Mouse (Mus musculus): ENCODE results near the gene Tnip1. TPM values are rescaled to one million over a fixed set of nuclear protein-coding genes. Genes with fewer than 3 reads are reported as not detected.

Tnip1 gene
- polyA plus RNA-seq, 1 experiment from 2014 or later = 17.6 TPM

DNA sequence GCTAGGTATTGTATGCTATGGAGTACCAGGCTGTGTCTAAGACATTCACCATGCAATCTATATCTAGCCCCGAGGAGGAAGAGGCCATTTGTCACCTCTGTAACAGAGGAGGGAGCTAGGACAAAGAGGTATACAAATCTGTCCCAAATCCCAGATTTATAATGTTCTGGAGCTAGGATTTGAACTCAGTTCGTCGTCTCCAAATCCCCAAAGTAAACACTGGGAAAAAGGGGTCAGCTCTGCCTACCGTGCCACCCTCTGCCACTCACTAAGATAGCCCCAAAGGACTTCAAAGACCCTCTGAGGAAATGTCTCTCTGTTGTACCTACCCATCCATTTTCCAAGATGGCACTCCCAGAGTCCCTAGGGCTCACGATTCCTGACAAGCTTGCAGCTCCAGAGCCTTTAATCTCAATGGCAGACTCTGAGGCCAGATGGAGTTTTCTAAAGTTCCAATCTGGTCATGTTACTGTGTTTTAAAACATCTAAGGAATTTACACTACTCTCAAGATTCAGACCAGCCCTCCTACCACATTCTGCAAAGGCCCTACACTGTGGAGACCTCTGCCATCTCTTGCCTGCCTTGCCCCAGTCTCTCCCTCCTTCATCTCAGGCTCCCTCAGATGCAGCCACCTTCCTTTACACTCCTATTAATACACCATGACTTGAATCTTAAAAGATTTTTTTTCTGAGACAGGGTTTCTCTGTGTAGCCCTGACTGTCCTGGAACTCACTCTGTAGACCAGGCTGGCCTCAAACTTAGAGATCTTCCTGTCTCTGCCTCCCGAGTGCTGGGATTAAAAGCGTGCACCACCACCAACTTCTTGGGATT is 50.8 kb downstream of the Tnip1 start:
- no peak overlapping the region for H3K9ac ChIP-seq (replicated peaks; ENCODE audit: low read depth)
- no peak for TF ChIP-seq EP300 (IDR thresholded peaks at IDR 0.05)
- no peak for TF ChIP-seq CTCF (IDR thresholded peaks at IDR 0.05)
- no peak overlapping the region for H3K4me3 ChIP-seq (ENCODE audit: low read depth, low read length)
- H3K4me2 ChIP-seq (replicated peaks; ENCODE audit: low read depth, low read length) = no peak overlapping the region
- no peak; the same call in 1 of the 2 replicates for ATAC-seq
- H3K9me3 ChIP-seq (ENCODE audit: low read length) = no peaks in the 10 kb centered on the region
- 78% methylated on average over 7 of the region's 7 CpGs for WGBS
- H3K27me3 ChIP-seq (replicated peaks; ENCODE audit: insufficient read depth, low read length) = no peaks in the 10 kb centered on the region
- H3K27ac ChIP-seq (ENCODE audit: low read length) = no peak overlapping the region
- peaks cover 56% of the 10 kb centered on the region for H3K36me3 ChIP-seq (ENCODE audit: insufficient read depth, low read length)
- no peaks in the 10 kb centered on the region for H3K4me1 ChIP-seq (ENCODE audit: insufficient read depth, low read depth, low read length)
- DNase-seq (ENCODE audit: low spot score) = no peak

DNA sequence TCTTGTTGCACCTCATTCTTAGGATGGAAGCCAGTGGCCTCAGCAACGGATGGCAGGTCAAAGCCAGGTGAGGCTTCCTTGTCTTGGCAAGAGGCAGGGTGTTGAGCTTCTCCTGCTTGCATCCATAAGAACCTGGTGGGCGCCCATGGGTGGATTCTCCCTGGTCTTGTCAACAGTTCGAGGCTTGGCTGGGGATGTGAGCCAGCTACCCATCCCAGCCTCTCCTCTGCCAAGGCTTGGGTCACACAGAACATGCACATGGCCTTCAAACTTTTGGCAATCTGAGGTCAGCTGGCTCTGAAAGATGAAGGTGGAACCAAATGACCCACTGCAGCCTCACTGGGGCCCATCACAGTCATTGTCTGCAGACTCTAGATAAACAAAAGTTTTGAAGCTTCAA is 51.5 kb downstream of the Tnip1 start:
- Histone ChIP-seq H3K4me3 (ENCODE audit: low read depth, low read length) (no peak overlapping the region), H3K9ac (replicated peaks; ENCODE audit: low read depth) (no peak overlapping the region), H3K4me2 (replicated peaks; ENCODE audit: low read depth, low read length) (no peak overlapping the region), H3K4me1 (ENCODE audit: insufficient read depth, low read depth, low read length) (peaks cover 3% of the 10 kb centered on the region; the same call in 1 of the 2 replicates), H3K27me3 (replicated peaks; ENCODE audit: insufficient read depth, low read length) (no peaks in the 10 kb centered on the region), H3K9me3 (ENCODE audit: low read length) (no peaks in the 10 kb centered on the region), H3K27ac (ENCODE audit: low read length) (no peak overlapping the region), H3K36me3 (ENCODE audit: insufficient read depth, low read length) (peaks cover 52% of the 10 kb centered on the region)
- WGBS = 87% methylated on average over 3 of the region's 3 CpGs
- ATAC-seq = no peak
- no peak for DNase-seq (ENCODE audit: low spot score)
- TF ChIP-seq EP300 (IDR thresholded peaks at IDR 0.05) = no peak
- TF ChIP-seq CTCF (IDR thresholded peaks at IDR 0.05) = no peak

DNA sequence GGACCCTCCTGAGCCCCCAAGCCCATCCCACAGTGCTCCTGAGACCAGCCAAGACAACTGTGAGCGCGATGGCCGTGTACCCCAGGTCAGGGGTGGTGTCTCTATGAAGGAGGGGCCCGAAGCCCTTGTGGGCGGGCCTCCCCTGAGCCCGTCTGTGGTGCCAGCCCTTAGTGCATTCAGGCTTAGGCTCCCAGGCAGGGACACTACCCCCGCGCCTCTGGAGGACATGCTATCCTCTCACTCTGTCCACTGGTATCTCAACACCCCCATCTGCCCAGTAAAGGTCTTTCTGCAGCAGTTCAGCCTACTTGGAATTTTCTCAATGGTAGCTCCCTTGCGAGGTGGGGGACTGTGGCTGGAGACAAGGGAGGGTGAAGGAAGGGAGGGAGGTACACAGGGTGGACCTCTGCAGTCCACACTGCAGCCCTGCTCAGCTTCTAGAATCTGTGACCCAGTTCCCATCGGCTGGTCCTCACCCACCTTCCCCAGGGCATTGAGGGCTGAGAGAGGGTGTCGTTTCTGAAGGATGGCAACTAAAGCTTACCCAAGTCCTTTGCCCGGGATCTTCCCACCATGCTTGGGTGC is 52.5 kb downstream of the Tnip1 start:
- DNase-seq (ENCODE audit: low spot score) = no peak
- no peak overlapping the region for H3K27ac ChIP-seq (ENCODE audit: low read length)
- TF ChIP-seq CTCF (IDR thresholded peaks at IDR 0.05) = no peak
- no peak for TF ChIP-seq EP300 (IDR thresholded peaks at IDR 0.05)
- no peaks in the 10 kb centered on the region for H3K9me3 ChIP-seq (ENCODE audit: low read length)
- H3K9ac ChIP-seq (replicated peaks; ENCODE audit: low read depth) = no peak overlapping the region
- peaks cover 49% of the 10 kb centered on the region for H3K36me3 ChIP-seq (ENCODE audit: insufficient read depth, low read length)
- ATAC-seq = no peak
- peaks cover 3% of the 10 kb centered on the region; the same call in 1 of the 2 replicates for H3K4me1 ChIP-seq (ENCODE audit: insufficient read depth, low read depth, low read length)
- no peaks in the 10 kb centered on the region for H3K27me3 ChIP-seq (replicated peaks; ENCODE audit: insufficient read depth, low read length)
- H3K4me3 ChIP-seq (ENCODE audit: low read depth, low read length) = no peak overlapping the region
- no peak overlapping the region for H3K4me2 ChIP-seq (replicated peaks; ENCODE audit: low read depth, low read length)
- 83% methylated on average over 12 of the region's 12 CpGs for WGBS

DNA sequence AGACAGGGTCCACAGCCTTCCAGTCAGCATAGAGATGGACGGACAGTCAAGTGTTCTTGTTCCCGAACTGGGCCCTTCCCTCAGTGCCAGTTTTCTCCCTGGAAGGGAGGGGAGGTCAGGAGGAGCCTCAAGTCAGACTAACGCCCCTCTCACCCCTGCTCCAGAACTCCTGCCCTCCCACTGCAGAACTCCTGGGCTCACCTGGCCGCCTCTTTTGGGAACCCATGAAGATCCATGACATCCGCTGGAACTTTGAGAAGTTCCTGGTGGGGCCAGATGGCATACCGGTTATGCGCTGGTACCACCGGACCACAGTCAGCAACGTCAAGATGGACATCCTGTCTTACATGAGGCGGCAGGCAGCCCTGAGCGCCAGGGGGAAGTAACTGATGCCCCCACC is 53.4 kb downstream of the Tnip1 start:
- TF ChIP-seq CTCF (IDR thresholded peaks at IDR 0.05) = no peak
- Histone ChIP-seq H3K9me3 (ENCODE audit: low read length) (no peaks in the 10 kb centered on the region), H3K9ac (replicated peaks; ENCODE audit: low read depth) (no peak overlapping the region), H3K36me3 (ENCODE audit: insufficient read depth, low read length) (peaks cover 44% of the 10 kb centered on the region), H3K27me3 (replicated peaks; ENCODE audit: insufficient read depth, low read length) (no peaks in the 10 kb centered on the region), H3K4me1 (ENCODE audit: insufficient read depth, low read depth, low read length) (peaks cover 3% of the 10 kb centered on the region; the same call in 1 of the 2 replicates), H3K27ac (ENCODE audit: low read length) (no peak overlapping the region), H3K4me2 (replicated peaks; ENCODE audit: low read depth, low read length) (no peak overlapping the region), H3K4me3 (ENCODE audit: low read depth, low read length) (no peak overlapping the region)
- ATAC-seq = no peak
- no peak for DNase-seq (ENCODE audit: low spot score)
- WGBS = 91% methylated on average over 11 of the region's 11 CpGs

DNA sequence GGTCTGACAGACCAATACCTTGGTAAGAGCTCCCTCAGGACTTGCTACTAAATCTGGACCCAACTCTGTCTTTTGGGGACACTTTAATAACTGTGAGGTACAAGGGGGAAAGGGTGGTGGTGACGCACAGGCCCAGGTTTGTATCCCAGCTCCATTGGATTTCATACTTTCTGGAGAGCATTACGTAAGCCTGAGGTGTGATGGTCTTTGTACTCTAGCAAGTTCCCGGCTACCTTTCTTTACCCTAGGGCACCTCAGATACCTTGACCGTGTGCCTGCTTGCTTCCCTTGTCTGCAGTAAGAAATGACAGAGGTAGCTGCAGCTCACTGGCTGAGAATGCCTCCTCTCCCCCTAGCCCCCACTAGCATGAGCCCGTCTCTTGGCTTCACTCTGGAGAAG is 55.5 kb downstream of the Tnip1 start:
- no peak overlapping the region for H3K4me2 ChIP-seq (replicated peaks; ENCODE audit: low read depth, low read length)
- no peak overlapping the region for H3K27ac ChIP-seq (ENCODE audit: low read length)
- peaks cover 41% of the 10 kb centered on the region for H3K36me3 ChIP-seq (ENCODE audit: insufficient read depth, low read length)
- no peak overlapping the region for H3K4me3 ChIP-seq (ENCODE audit: low read depth, low read length)
- TF ChIP-seq EP300 (IDR thresholded peaks at IDR 0.05) (no peak), CTCF (IDR thresholded peaks at IDR 0.05) (no peak)
- no peaks in the 10 kb centered on the region for H3K9me3 ChIP-seq (ENCODE audit: low read length)
- no peaks in the 10 kb centered on the region for H3K27me3 ChIP-seq (replicated peaks; ENCODE audit: insufficient read depth, low read length)
- no peak for DNase-seq (ENCODE audit: low spot score)
- peaks cover 3% of the 10 kb centered on the region; the same call in 1 of the 2 replicates for H3K4me1 ChIP-seq (ENCODE audit: insufficient read depth, low read depth, low read length)
- 80% methylated on average over 5 of the region's 5 CpGs for WGBS
- H3K9ac ChIP-seq (replicated peaks; ENCODE audit: low read depth) = no peak overlapping the region
- no peak for ATAC-seq

DNA sequence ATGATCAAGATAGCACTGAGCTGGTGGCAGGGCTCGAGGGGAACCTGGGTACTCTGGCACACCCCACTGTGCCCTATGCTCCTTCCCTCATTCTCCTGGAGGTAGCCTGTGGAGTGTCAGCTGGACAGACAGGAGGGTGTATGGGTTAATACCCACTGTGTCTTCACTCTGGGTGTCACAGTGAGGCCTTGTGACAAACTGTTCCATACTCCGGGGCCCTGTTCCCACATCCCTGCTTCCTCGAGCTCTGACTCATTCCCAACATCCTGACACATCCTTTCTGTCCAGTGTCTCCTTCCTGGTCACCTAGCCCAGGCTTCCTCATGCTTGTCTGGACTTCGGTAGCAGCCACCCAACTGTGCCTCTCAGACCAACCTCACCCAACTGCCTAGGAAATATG is 56.3 kb downstream of the Tnip1 start:
- WGBS = 69% methylated on average over 4 of the region's 4 CpGs
- Histone ChIP-seq H3K9ac (replicated peaks; ENCODE audit: low read depth) (no peak overlapping the region), H3K4me2 (replicated peaks; ENCODE audit: low read depth, low read length) (peak overlapping the region; percentile 69), H3K27ac (ENCODE audit: low read length) (no peak overlapping the region; the same call in 1 of the 2 replicates), H3K36me3 (ENCODE audit: insufficient read depth, low read length) (peaks cover 36% of the 10 kb centered on the region), H3K4me1 (ENCODE audit: insufficient read depth, low read depth, low read length) (peaks cover 3% of the 10 kb centered on the region; the same call in 1 of the 2 replicates), H3K9me3 (ENCODE audit: low read length) (no peaks in the 10 kb centered on the region), H3K27me3 (replicated peaks; ENCODE audit: insufficient read depth, low read length) (no peaks in the 10 kb centered on the region), H3K4me3 (ENCODE audit: low read depth, low read length) (no peak overlapping the region)
- no peak for TF ChIP-seq CTCF (IDR thresholded peaks at IDR 0.05)
- no peak for TF ChIP-seq EP300 (IDR thresholded peaks at IDR 0.05)
- ATAC-seq = no peak
- no peak for DNase-seq (ENCODE audit: low spot score)

Data from lung, postnatal 0 days (tissue).